Mouse (Mus musculus) ES-E14 (cell line): ENCODE measurements around the gene Epor. TPM values are rescaled to one million over a fixed set of nuclear protein-coding genes. Genes with fewer than 3 reads are reported as not detected.
A peak's percentile ranks its signal among the peaks of the same experiment; 100 is the strongest.

ENCODE experiments used
- DNase-seq: peaks from one replicate; pipeline ENCODE4 v3.0.0-alpha.2; 2013; ENCODE audit warnings: low read depth, low spot score
- H3K27ac ChIP-seq: 2 replicates; pipeline ENCODE4 v1.5.1; 2012; ENCODE audit warnings: low read depth, mild to moderate bottlenecking, low read length, moderate library complexity, mixed read lengths; ENCODE audit not compliant: poor library complexity, insufficient read depth, severe bottlenecking
- H3K36me3 ChIP-seq: 2 replicates; pipeline ENCODE4 v1.6.1; 2012; ENCODE audit warnings: mild to moderate bottlenecking, low read length, moderate library complexity, mixed read lengths; ENCODE audit not compliant: control insufficient read depth, poor library complexity, insufficient read depth, severe bottlenecking
- H3K4me1 ChIP-seq, 2 experiments: fragments of 150-350 bp in 1 of 2; sonication (generic) in 1 of 2; 2 replicates each; pipeline ENCODE4 v1.6.1; 2012; ENCODE audit warnings: low read length in 2 of 2, mild to moderate bottlenecking in 1 of 2, mixed read lengths in 1 of 2; ENCODE audit not compliant: control insufficient read depth in 2 of 2, insufficient read depth in 2 of 2, poor library complexity in 1 of 2
- H3K4me3 ChIP-seq, 2 experiments: fragments of 150-350 bp in 1 of 2; sonication (generic) in 1 of 2; 2 replicates each; pipeline ENCODE4 v1.5.1; 2012; ENCODE audit warnings: low read length in 2 of 2, low read depth in 1 of 2, mild to moderate bottlenecking in 1 of 2, mixed read lengths in 1 of 2; ENCODE audit not compliant: insufficient read depth in 1 of 2, poor library complexity in 1 of 2, severe bottlenecking in 1 of 2
- H3K9ac ChIP-seq: 2 replicates; pipeline ENCODE4 v1.6.1; 2012; ENCODE audit warnings: low read depth, mild to moderate bottlenecking, low read length, mixed read lengths; ENCODE audit not compliant: poor library complexity, insufficient read depth, severe bottlenecking
- H3K9me3 ChIP-seq: fragments of 150-350 bp; sonication (generic); 2 replicates; pipeline ENCODE4 v1.6.1; 2012; ENCODE audit warnings: low read depth, mild to moderate bottlenecking, low read length; ENCODE audit not compliant: control insufficient read depth, insufficient read depth
- CHD2 ChIP-seq: IDR thresholded peaks from 2 replicates; pipeline ENCODE4 v1.6.1; 2014; ENCODE audit warnings: mild to moderate bottlenecking, low read depth, low read length, inconsistent platforms
- HCFC1 ChIP-seq: IDR thresholded peaks from 2 replicates; pipeline ENCODE4 v1.6.1; 2012; ENCODE audit warnings: low read length, inconsistent platforms, borderline replicate concordance; ENCODE audit not compliant: insufficient read depth
- MAFK ChIP-seq: IDR thresholded peaks from 2 replicates; pipeline ENCODE4 v1.6.1; 2014; ENCODE audit warnings: mild to moderate bottlenecking, low read depth, low read length, inconsistent platforms; ENCODE audit not compliant: insufficient read depth
- ZC3H11A ChIP-seq: IDR thresholded peaks from 2 replicates; pipeline ENCODE4 v1.6.1; 2012; ENCODE audit warnings: low read depth, mild to moderate bottlenecking, inconsistent platforms, low read length, borderline replicate concordance
- ZNF384 ChIP-seq: IDR thresholded peaks from 2 replicates; pipeline ENCODE4 v1.6.1; 2012; ENCODE audit warnings: low read depth, low read length, inconsistent platforms
- in situ Hi-C, 2 experiments: fragments of 600-800 bp; cut with MboI; formaldehyde crosslinking; loops; one replicate each; pipeline ENCODE4 v1.15.1; 2025; ENCODE audit warnings: low sequenced_read_pairs in 2 of 2, inconsistent platforms in 1 of 2; ENCODE audit not compliant: unreplicated experiment in 2 of 2
- total RNA-seq: library from RNA; depleted of rRNA; stranded (reverse); fragments of 300-350 nt; gene quantifications from 2 replicates; pipeline ENCODE4 v1.2.3, GENCODE M21; 2012

The Epor gene
- total RNA-seq, 1 experiment, result 1.7 TPM

DNA sequence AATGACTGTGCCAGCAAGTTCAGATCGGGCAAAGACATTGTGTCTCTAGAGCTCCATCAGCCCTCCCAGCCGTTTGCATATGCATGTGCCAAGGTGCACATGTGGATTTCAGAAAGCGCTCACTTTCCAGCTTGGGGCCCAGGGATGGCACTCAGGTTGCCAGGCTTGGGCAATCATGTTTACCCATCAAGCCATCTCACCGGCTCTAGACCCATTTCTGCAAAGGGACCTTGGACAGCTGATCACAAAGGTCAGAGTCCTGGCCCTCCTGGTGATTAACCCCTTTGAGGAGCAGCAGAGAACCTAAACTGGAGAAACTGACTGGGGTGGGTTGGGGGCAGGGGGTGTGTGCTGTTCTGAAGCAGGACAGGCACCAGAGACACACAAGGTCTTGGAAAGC is 28.9 kb upstream of the Epor start:
- in situ Hi-C loops, result no loop called here
- Histone ChIP-seq H3K36me3 (no peaks in the 10 kb centered on the region), H3K9ac (no peak overlapping the region), H3K9me3 (no peaks in the 10 kb centered on the region), H3K4me1 (peaks cover 0 to 25% of the 10 kb centered on the region in 2 experiments; a peak in 2 of 4 replicates), H3K27ac (no peak overlapping the region), H3K4me3 (no peak overlapping the region)
- TF ChIP-seq ZNF384, result no peak
- no peak for TF ChIP-seq HCFC1
- TF ChIP-seq CHD2, result no peak
- no peak for TF ChIP-seq MAFK
- no peak for TF ChIP-seq ZC3H11A
- DNase-seq, result no peak

DNA sequence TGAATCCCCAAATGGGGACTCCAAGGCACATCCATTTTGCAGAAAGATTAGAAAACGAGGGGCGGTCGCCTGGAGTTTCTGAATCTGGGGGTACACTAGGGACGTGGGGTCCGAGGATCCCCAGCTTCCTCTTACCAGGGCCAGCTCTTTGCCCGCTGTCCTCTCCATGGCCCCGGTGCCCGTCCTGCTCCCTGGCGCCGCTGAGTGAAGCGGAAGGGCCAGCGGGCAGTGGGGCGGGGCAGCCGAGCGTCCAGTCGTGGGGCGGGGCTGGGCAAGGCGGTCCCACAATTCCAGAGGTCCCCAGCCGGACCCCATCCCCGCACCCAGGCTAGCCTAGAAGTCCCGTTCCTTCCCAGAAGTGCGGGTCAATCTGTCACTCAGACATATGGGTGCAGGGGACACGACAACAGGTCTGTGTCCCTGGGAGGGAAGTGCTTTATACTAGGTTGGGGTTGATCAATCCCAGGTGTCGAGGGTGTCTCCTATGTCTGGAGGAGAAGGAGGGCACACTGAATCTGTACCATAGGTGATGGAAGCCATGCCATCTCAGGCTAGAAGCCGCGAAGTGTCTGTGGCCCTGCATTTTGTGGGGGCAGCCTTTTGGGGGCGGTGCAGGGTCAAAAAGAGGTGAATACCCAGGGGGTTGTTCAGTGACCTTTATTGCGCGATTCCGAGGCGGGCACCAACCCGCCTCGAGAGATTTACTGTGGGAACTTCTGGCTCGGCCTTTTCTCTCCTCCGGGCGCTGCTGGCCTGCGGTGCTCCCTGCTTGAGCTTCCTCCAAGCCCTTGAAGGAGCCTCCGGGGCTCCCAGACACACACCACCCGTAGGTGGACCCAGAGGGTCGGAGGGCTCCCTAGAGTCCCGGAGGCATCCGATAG is 26.2 kb upstream of the Epor start, which contains the start of gene Rgl3:
Rgl3 (minus strand) TSS at position 217 of the 881 bp plus-strand sequence.
- peaks cover 0 to 25% of the 10 kb centered on the region in 2 experiments; a peak in 2 of 4 replicates for H3K4me1 ChIP-seq
- in situ Hi-C loops, result no loop called here
- peak within 1 kb of the TSS; percentile 52; the same call in 1 of the 2 replicates for H3K9ac ChIP-seq
- no peaks in the 10 kb centered on the region for H3K36me3 ChIP-seq
- TF ChIP-seq MAFK, result no peak
- TF ChIP-seq ZNF384, result no peak
- TF ChIP-seq ZC3H11A, result no peak
- H3K27ac ChIP-seq, result no peak within 1 kb of the TSS
- no peak for DNase-seq
- H3K4me3 ChIP-seq, result peak within 1 kb of the TSS; percentile 34 to 68
- H3K9me3 ChIP-seq, result no peaks in the 10 kb centered on the region

- TF ChIP-seq CHD2 (no peak), MAFK (no peak), ZC3H11A (no peak), HCFC1 (no peak), ZNF384 (no peak)
- in situ Hi-C loops, result no loop called here
- H3K4me1 ChIP-seq, result peaks cover 0 to 25% of the 10 kb centered on the region in 2 experiments; a peak in 2 of 4 replicates
- DNase-seq, result no peak
- no peaks in the 10 kb centered on the region for H3K9me3 ChIP-seq
- peak overlapping the region; percentile 34 to 68 for H3K4me3 ChIP-seq
- no peak overlapping the region for H3K27ac ChIP-seq
- peak overlapping the region; percentile 52; the same call in 1 of the 2 replicates for H3K9ac ChIP-seq
- H3K36me3 ChIP-seq, result no peaks in the 10 kb centered on the region
Measured at GRCm38 (mm10) chr9:21988421-21989101, 25.3 kb upstream of the Epor start.

- H3K9me3 ChIP-seq, result no peaks in the 10 kb centered on the region
- no peak overlapping the region for H3K9ac ChIP-seq
- no peak for DNase-seq
- peak overlapping the region; percentile 0 to 68; a peak in 2 of 4 replicates for H3K4me3 ChIP-seq
- TF ChIP-seq ZNF384 (no peak), HCFC1 (no peak), CHD2 (no peak), ZC3H11A (no peak)
- H3K4me1 ChIP-seq, result peaks cover 0 to 24% of the 10 kb centered on the region in 2 experiments; a peak in 2 of 4 replicates
- no peaks in the 10 kb centered on the region for H3K36me3 ChIP-seq
- no peak overlapping the region for H3K27ac ChIP-seq
- in situ Hi-C loops, result no loop called here
Measured at GRCm38 (mm10) chr9:21987592-21988342, 24.5 kb upstream of the Epor start.
